Mouse (Mus musculus) cerebellum, postnatal 4 days (tissue): ENCODE measurements at regions not wholly inside any gene's neighbourhood (a gene's known extent, or its start where the extent isn't known, plus 50 kb on each side); places are given as distances from the start of the nearest gene placed in this dataset.

Experiments used
- DNase-seq, 2 experiments: peaks; one replicate each; pipeline ENCODE4 v3.0.0; 2022; ENCODE audit warnings: low spot score in 2 of 2, mixed read lengths in 1 of 2

GRCm38 (mm10) chr7:137745991-137746390 is 308.6 kb downstream of the Glrx3 start:
- DNase-seq, result no peak

GRCm38 (mm10) chr7:137748936-137749335 is 311.5 kb downstream of the Glrx3 start:
- no peak for DNase-seq

GRCm38 (mm10) chr7:137750741-137751140 is 313.3 kb downstream of the Glrx3 start:
- DNase-seq, result no peak

GRCm38 (mm10) chr7:137751151-137751859 is 313.9 kb downstream of the Glrx3 start:
- no peak for DNase-seq

GRCm38 (mm10) chr7:137765961-137766360 is 328.5 kb downstream of the Glrx3 start:
- no peak for DNase-seq

GRCm38 (mm10) chr7:137766721-137767120 is 329.3 kb downstream of the Glrx3 start:
- no peak for DNase-seq

- DNase-seq, result no peak
Observed at GRCm38 (mm10) chr7:137773051-137773964, 335.9 kb downstream of the Glrx3 start.

- DNase-seq, result no peak
Observed at GRCm38 (mm10) chr7:137773965-137774310, 336.5 kb downstream of the Glrx3 start.

GRCm38 (mm10) chr7:137783954-137784353 is 346.5 kb downstream of the Glrx3 start:
- peak in 1 of 2 experiments; percentile 34 for DNase-seq

- DNase-seq, result no peak
Observed at GRCm38 (mm10) chr7:137805361-137805760, 367.9 kb downstream of the Glrx3 start.

- DNase-seq, result peak in 1 of 2 experiments; percentile 16
Observed at GRCm38 (mm10) chr7:137812839-137813238, 375.4 kb downstream of the Glrx3 start.

GRCm38 (mm10) chr7:137840520-137840919 is 403.1 kb downstream of the Glrx3 start:
- DNase-seq, result no peak

GRCm38 (mm10) chr7:137841044-137841443 is 403.6 kb downstream of the Glrx3 start:
- DNase-seq, result no peak

GRCm38 (mm10) chr7:137841456-137842100 is 404.2 kb downstream of the Glrx3 start:
- no peak for DNase-seq

- DNase-seq, result peak in 1 of 2 experiments; percentile 65
Observed at GRCm38 (mm10) chr7:137847856-137848255, 410.4 kb downstream of the Glrx3 start.

GRCm38 (mm10) chr7:137851061-137851460 is 413.6 kb downstream of the Glrx3 start:
- no peak for DNase-seq

GRCm38 (mm10) chr7:137859681-137860080 is 422.3 kb downstream of the Glrx3 start:
- DNase-seq, result no peak

GRCm38 (mm10) chr7:137860520-137860919 is 423.1 kb downstream of the Glrx3 start:
- DNase-seq, result no peak

- DNase-seq, result peak in 1 of 2 experiments; percentile 15
Observed at GRCm38 (mm10) chr7:137864912-137865311, 427.5 kb downstream of the Glrx3 start.

- DNase-seq, result no peak
Observed at GRCm38 (mm10) chr7:137865457-137865856, 428.0 kb downstream of the Glrx3 start.

GRCm38 (mm10) chr7:137866880-137867279 is 429.5 kb downstream of the Glrx3 start:
- no peak for DNase-seq

GRCm38 (mm10) chr7:137868501-137868900 is 431.1 kb downstream of the Glrx3 start:
- peak in 1 of 2 experiments; percentile 18 for DNase-seq
